Mouse (Mus musculus) megakaryocyte progenitor cell, adult 5-6 weeks (primary cell): ENCODE data around the gene Dnajc13. TPM values are rescaled to one million over a fixed set of nuclear protein-coding genes. Genes with fewer than 3 reads are reported as not detected.
A peak's percentile ranks its signal among the peaks of the same experiment; 100 is the strongest.

Experiments
- ATAC-seq: replicated peaks from 2 replicates; pipeline ENCODE4 v1.8.0; 2016; ENCODE audit warnings: mild to moderate bottlenecking, moderate TSS enrichment, inconsistent platforms; ENCODE audit not compliant: poor library complexity
- total RNA-seq, 2 experiments: library from RNA; stranded (forward) in 1 of 2; stranded (reverse) in 1 of 2; fragments of 157-497, 149-512 nt in 1 of 2; fragments of 200-1000 nt in 1 of 2; gene quantifications; 2 replicates each; pipeline versions ENCODE4 v1.2.3 to v1.2.4; 2015 to 2017

Gene Dnajc13
- total RNA-seq, 2 experiments from 2014 or later, result 55.5 to 107 TPM

GRCm38 (mm10) chr9:104188704-104189103 lies 74.0 kb downstream of the Dnajc13 start:
- 0 out of 2 replicates have a peak, but pooled peaks have one; percentile 11 for ATAC-seq

GRCm38 (mm10) chr9:104187028-104187427 lies 75.7 kb downstream of the Dnajc13 start:
- ATAC-seq, result no peak

DNA sequence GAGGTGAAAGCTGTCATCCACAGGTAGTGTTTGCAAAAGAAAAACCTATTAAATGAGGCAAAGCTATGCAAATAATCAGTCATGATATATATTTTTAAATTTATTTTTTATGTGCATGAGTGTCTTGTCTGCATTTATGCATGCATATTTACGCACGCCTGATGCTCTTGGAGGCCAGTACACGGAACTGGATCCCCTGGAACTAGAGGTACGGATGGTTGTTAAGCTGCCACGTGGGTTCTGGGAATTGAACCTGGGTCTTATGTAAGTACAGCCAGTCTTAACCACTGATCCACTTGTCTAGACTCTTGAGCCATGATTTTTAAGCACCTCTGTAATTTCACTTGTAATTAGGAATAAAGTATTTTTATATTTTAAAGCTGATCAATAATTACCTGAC lies 79.5 kb downstream of the Dnajc13 start:
- no peak for ATAC-seq

DNA sequence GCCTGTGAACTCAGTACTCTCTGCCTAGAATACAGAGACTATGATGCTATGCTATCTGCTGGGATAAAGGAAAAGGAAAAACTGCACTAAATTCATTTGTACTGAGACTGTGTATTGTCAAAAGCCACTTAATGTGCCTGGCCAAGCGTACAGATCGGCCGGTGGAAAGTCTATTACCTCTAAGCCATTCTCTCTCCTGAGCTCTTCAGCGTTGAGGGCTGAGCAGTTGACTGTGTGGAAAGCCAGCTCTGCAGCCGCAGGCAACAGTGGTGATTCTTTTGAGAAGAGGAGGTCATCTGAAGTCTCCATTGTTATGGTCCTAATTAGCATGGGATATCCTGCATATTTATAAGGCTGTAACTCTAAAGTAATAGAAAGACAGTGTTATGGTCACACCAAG lies 80.4 kb downstream of the Dnajc13 start:
- no peak for ATAC-seq

DNA sequence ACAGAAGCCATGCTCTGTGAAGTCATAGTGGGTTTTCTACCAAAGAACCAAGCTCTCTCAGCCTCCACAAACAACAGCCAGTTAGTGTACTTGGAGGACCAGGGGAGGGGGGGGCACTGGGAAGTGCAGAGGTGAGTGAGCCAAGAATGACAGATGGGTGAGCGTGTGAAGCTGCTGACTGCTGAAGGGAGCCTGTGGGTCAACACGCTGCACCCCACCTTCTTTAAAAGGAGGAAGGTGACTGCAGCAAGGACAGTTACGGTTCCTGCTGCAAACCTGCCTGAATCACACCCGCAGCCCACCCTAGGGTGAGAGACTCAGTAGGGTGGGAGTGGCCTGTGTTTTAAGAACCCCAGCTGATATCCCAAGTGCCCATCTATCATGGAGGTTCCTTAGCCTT lies 81.1 kb downstream of the Dnajc13 start:
- no peak for ATAC-seq

- ATAC-seq, result no peak
These were observed 82.7 kb downstream of the Dnajc13 start for GRCm38 (mm10) chr9:104180046-104180445.

- ATAC-seq, result no peak
These were observed 90.4 kb downstream of the Dnajc13 start for GRCm38 (mm10) chr9:104172342-104172741.

DNA sequence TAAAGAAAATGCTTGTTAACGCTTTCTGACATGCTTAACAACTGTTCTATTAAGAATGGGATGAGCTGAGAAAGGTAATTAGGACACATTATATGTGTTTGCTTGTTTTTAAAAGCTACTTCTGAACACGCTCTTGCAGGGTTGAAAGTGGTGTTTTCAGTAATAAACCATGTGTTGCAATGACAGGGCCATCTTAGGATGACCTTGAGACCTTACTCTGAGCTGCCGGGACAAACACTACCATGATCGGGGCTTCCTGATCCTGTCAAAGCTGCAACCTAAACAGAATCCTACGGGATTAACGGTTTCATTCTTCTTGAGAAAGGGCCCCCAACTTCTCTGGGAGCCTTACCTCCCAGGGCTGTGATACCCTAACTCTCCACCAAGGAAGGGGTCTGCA lies 91.1 kb downstream of the Dnajc13 start:
- no peak for ATAC-seq

- ATAC-seq, result no peak
These were observed 92.7 kb downstream of the Dnajc13 start for GRCm38 (mm10) chr9:104169986-104170385.

DNA sequence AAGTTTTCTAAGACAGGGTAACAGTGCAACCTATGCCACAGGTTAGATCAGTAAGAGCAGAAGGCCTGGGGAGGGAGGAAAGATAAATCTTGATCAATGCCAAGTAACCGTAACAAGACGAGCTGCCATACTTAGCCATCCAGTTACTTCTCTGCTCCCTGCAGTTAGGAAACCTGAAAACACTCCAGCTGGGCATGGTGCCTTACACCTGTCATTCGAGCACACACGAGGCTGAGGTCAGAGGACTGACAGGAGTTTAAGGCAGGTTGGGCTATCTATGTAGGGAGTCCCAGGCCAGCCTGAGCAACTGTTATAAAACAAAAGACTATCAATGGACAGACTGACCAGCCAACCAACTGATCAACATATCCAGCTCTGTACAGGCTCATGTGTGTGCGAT lies 96.8 kb downstream of the Dnajc13 start:
- ATAC-seq, result no peak

GRCm38 (mm10) chr9:104164194-104164593 lies 98.5 kb downstream of the Dnajc13 start:
- ATAC-seq, result no peak

DNA sequence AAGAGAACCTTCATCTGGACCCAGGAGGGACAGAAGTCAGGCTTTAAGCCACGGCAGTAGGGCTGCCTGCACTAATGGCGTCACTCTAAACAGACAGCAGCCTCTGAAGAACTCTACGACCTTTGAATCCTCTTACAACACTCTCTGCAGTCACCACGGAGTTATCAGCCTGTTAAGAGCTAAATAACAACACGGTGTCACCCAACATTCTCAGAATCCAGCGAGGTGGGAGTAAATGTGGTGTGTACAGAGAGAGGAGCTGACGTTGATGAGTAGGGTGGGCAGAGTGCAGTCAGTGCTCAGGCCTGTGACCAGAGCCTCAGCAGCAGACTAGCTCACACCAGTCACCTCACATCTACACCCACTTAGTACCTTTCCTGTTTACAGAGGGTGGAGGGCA lies 101.6 kb downstream of the Dnajc13 start:
- ATAC-seq, result no peak

DNA sequence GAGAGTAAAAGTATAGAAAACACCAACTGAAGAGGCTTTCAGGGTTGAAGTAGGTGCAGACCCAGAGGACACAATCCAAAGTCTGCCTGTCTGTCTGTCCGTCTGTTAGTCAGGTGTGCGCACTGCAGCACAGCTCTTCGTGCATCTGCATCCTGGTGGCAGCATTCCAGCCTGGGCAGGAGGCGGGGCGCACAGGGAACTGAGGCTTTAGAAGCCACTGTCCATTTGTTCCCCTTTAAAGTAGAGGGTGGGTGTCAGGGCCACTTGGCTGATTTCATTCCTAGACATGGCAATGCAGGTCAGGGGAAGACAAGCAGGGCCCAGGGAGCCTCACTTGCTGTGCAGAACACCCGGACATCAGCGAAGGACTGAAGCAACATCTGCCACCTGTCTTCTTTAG lies 105.4 kb downstream of the Dnajc13 start:
- no peak for ATAC-seq

GRCm38 (mm10) chr9:104156506-104156905 lies 106.2 kb downstream of the Dnajc13 start:
- no peak for ATAC-seq

GRCm38 (mm10) chr9:104155100-104155715 lies 107.5 kb downstream of the Dnajc13 start:
- ATAC-seq, result no peak

DNA sequence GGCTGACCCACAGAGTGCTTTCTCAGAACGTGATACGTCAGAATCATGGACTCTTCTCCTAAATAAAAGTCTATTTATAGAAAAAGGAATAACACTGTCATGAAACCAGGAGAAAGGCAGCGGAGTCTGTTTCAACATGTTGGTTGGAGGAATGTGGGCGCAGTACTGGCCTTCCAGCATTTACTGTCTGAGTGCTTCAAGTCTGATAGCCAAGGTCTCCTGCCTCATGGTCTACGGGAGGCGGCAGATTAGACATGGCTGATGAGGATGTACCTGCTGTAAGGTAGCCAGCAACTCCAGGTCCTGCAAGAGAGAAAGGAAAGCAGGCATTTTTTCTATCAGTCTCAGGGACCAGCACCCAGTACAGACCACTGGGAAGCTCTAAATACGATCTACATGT lies 110.6 kb downstream of the Dnajc13 start:
- ATAC-seq, result no peak

DNA sequence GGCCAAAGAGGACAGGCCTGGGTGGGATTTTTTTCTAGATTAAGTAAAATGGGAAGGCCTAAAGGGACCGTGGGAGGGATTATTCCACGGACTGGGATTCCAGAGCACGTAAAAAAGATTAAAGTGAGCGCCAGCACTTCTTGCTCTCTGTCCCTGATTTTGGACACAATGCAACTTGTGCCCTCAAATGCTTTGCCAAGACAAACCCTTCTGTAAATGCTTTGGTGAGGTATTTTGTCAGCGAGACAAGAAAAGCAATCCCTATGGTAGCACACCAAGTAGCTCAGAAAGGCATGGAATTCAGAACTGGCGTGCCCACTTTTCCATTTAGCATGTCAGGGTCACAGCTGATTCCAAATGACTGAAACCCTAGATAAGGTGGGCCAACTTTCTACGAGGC lies 113.8 kb downstream of the Dnajc13 start:
- ATAC-seq, result no peak

DNA sequence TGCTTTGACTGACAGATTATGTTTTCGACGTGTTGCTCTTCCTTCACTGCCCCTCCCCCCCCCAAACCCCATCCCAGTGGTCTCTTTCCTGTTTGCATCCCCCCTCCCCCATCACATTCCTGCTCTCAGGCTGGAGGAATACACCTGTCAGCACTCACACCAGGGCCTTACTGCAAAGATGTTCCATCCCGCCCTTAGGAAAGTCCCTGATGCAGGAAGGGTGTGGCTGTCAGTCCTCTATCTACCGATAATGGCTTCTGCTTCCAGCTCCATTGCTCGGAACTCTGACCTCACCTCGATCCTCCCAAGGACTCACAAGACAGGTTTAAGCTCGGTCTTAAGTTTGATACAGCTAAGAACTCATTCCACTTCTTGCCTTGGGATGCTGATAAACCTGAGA lies 116.0 kb downstream of the Dnajc13 start:
- no peak for ATAC-seq

- peak; percentile 75 for ATAC-seq
These were observed 118.3 kb downstream of the Dnajc13 start for GRCm38 (mm10) chr9:104144314-104144996.

DNA sequence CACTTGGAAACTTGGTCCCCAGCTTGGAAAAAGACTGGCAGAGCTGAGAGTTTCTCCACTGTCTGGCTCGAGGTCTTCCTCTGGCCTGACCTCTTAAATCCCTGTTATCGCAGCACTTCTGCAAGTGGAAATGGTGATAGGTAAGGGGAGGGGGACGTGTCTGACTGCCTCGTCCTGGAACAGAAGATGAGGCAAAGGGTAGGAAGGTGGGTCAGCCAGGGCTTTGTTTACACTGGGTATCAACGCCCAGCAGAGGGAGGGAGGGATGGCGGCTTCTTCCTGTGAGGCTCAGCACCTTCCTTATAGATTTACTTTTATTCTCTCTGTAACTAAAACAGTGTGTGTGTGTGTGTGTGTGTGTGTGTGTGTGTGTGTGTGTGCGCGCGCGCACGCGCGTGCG lies 119.9 kb downstream of the Dnajc13 start:
- ATAC-seq, result no peak

DNA sequence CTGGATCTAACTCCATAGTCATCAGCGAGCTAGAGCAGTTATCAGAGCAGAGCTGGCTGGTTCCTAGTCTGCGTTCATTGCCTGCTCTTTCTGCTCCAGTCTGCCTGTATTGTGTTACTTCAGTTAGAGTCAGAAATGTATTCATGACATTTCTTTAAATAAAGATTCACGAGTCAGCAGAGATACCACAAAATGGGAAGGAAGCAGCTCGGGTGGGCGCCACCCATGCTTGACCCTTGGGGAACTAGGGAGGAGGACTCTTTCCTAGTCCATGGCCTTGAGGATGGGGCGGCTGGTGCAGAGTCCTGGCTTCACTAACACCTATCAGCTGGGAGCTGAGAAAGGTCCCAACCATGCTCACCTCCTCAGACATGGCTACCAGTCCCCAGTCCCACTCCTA lies 122.4 kb downstream of the Dnajc13 start:
- ATAC-seq, result 0 out of 2 replicates have a peak, but pooled peaks have one; percentile 17

DNA sequence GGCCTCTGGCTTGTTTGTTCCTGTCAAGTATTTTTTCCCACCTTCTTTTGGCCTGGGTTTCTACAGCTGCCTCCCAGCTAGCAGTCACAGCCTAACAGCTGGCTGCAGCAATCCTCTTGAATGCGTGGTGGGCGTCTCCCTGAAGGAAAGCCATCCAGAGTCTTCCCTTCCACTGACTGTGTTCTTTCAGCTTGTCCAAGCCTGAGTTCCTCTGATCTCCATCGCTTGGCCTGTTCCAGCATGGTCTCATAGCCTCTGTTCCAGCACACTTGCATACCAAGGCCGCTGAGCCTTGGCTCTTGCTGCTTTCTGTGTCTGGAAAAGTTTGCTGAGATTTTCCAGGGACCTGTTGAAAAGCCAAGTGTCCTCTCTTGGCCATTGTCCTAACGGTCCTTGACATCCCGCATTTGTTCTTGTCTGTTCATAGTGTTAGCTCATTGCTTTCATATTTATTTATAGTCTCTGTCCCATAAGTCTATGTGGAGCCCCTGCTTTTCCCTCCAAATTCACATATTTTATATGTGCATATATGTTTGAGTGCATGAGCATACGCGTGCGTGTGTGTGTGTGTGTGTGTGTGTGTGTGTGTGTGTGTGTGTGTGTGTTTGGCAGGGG lies 132.5 kb downstream of the Dnajc13 start:
- ATAC-seq, result no peak
